Mouse (Mus musculus): Measurements from ENCODE around the gene Itgb5.
A peak's percentile ranks its signal among the peaks of the same experiment; 100 is the strongest.

Gene Itgb5

DNA sequence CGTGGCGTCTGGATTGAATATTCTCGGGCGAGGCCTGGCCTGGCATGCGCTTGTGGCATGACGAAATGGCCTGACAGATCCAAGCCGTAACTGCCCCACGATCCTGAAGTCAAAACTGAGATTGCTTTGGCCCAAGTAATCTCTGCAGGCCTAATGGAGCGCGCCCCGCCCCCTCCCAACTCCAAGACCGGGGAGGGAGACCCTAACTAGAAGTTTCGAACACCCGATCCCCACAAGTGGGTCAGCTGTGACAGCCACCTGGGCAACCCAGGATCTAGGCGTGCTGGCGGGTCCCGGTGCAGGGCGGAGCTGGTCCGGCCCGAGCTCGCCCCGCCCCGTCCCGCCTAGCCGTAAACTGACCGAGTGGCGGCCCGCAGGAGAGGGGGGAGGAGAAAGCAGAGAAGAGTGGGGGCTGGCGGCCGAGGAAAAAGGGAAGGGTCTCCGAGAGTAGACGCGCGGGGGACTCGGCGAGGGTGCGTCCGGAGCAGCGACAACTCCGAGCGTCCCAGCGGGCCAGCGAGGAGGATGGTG is at the start of gene Itgb5:
Gene Itgb5 (plus strand): TSS at position 365 of the 531 bp plus-strand sequence.
- peak; percentile 58 for DNase-seq (ENCODE audit: low spot score)

DNA sequence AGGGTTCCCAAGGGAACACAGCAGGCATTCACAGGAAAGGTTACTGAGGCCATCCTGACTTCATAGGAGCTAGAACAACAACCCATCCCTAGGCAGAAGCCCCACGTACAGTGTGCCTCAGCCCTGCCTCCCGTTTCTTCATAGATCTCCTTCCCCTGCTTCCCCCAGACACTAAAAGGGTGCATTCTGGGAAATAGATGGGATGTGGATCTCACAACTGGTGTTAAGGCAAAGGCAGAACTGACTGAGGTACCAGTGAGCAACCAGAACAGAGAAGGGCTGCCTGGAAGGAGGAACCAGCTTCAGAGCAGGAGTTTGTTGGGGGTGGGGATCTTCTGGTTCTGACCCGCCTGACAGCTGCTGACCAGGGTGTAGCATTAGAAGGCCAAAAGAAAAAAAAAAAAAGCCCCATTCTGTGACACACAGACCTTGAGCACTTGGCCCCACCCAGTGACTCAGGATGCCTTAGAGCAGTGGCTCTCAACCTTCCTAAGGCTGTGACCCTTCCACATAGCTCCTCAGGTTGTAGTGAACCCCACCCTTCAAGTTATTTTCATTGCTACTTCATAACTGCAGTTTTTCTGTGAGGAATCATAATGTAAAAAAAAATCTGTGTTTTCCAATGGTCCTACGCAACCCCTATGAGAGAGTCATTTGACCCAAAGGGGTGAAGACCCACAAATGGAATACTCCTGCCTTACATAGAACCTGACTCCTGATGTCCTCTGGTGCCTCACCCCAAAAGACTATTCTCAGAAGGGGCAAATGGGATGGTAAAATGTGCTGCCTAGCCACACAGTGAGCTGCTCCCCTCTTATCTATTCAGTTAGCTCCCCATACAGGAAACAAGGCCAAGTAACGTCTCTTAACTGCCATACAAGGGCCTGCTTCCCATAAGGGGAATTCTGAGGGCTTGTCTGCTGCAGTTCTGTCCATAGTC is 47.4 kb upstream of the Itgb5 start:
- DNase-seq (ENCODE audit: low spot score) = no peak

DNA sequence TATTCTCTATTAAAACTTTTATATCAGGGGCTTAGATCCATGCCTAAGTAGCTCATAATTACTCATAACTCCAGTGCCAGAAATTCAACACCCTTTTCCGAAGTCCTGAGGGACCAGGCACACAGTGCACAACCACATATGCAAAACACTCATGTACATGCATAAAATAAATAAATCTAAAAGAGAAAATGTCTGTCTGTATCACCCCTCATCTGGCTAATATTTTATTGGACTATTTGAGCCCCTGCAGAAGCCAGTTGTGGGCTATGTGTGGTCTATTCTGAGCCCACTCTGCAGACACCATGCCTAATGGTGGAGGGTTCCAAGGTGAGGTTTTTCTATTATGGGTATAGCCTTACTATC is 46.8 kb upstream of the Itgb5 start:
- no peak for DNase-seq (ENCODE audit: low spot score)

DNA sequence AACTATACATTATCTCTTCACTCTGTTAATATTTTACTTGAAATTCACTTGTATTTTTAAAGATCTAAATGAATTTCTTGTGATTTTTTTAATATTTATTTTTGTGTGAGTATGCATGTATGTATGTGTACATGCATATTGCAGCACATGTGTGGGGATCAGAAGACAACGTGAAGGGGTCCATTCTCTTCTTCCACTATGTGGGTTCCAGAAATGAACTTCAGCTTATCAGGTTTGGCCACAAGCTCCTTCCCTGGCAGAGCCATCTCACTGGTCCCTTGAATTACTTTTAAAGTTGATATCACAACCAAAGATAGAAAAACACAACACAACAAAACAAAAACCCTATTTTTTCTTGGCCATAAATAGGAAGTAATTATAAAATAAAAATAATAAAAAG is 44.9 kb upstream of the Itgb5 start:
- DNase-seq (ENCODE audit: low spot score) = no peak

DNA sequence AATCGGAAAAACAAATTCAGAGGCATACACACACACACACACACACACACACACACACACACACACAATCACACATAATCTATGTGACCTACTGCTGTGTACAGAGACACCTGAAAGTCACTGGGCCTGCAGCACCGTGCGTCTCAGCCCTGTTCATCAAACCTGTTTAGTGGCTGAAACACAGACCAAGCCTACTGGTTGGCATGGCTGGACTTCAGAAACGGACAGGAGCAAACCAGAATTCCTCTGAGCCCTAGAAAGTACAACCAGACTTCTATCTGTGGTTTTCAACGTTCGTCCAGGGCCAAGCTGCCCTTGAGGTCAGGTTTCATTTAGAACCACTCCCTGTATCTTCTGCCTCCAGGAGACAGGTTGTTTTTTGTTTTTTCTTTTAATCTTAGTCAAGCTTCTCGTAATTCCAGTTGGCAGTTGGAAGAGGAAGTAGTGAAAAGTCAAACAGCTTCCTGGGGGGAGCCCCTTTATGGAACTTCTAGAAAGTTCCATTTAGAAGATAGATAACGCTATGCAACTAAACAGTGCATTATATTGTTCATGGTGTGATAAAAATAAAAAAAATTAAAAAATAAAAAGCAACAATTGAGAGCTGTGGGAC is 44.3 kb upstream of the Itgb5 start:
- DNase-seq (ENCODE audit: low spot score) = no peak

DNA sequence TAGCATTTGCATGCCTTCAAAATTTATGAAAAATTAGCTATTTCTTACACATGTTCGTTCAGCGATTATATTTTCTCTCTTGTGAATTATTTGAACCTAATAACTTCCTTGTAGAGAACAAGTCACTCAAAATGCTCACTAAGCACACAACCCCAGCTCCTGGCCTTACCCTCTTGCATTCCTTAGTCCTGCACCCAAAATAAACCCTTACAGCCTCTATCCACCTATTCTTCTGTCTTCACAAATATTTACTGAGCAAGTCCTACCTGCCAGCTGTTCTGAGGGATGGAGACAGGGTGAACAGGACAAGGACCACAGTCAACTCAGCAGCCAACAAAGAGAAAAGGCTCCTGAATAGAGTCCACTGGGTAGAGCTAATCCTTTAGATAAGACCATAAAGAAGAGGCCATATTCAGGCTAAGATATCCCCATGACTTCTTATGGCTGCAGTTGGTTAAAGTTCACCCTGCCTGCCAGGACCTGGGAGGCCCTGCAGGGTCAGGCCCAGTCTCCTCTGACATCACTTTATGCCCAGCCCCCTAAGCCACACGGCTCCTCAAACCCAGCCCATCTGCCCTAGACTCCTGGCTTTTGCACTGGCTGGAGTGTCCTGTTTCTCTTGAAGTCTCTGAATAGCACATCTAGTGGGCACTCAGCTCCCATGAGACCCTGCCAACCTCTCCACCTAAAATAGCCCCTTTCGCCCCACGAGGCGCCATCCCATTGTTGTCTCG is 42.6 kb upstream of the Itgb5 start:
- no peak for DNase-seq (ENCODE audit: low spot score)

DNA sequence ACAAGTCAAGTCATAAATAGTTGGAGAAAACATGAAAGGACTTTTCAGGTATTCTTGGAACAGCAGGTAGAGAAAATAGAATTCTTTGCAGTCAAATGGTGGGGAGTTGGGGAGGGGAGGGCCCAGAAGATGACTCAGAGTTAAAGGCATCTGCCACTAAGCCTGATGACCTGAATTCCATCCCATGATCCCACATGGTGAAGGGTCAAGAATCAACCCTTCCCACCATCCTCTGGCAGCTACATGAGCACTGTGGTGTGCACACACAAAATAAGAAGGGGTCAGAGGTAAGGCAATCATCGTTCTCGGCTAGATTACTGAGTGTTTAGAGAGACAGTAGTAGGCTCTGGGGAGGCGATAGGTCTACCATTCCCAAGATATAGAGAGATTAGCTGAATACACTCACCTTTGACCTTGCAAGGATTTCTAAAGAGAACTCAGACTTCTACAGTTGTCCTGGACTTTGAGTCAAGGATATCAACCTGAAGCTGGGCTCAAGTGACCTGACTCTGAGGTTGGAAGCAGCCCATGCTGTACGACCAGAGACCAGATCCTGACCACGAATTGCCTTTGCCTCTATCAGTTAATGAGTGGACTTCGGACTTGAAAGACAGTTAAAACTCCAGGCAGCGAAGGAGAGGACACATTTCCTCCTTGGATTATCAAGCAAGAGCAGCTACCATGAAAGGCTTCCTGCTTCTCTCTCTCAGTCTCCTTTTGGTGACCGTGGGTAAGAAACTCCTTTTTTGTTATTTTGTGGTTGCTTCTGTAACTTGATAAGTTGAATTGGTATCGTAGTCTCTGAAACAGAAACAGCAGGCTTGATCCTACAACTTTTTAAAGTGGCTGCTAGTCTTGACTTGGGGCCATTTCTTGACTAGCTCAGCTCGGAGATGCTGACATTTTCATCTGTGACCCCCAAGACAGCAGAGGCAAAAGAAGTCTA is 35.3 kb upstream of the Itgb5 start, which contains the start of gene Muc13:
Gene Muc13 (plus strand): TSS at position 192 of the 946 bp plus-strand sequence.
- no peak for DNase-seq (ENCODE audit: low spot score)

DNA sequence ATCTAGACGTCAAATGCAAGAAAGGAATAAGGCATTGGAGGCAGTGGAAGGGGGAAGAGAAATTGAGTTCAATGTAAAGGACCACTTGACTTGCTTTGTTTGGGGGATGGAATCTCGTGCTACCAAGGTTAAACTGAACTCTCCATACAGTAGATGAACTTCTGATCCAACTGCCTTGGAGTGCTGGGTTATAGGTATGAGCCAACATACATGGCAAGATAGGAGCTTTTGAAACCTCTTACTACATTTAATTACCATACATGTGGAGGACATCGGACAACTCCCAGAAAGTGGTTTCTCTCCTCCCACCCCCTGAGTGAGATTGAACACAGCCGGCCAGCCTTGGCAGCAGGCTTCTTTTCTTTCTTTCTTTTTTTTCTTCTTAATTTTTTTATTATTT is 34.4 kb upstream of the Itgb5 start:
- no peak for DNase-seq (ENCODE audit: low spot score)

DNA sequence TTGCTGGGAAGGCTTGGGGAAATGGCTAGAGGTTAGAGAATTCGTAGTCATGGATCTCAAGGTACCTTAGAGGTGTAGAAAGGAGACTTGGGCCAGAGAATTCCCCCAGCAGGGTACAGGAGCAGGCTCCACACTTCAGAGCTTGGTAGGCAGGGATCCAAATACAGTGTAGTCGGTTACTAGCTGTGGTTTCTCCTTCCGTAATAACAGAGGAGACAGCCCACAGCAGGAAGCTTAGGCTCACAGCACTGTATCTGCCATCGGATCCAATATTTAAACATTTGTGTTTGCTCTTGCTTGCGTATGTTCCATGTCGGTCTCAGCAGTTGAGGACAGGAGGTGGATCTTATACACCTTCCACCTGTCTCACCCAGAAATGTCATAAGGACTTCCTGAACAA is 33.6 kb upstream of the Itgb5 start:
- DNase-seq (ENCODE audit: low spot score) = no peak

DNA sequence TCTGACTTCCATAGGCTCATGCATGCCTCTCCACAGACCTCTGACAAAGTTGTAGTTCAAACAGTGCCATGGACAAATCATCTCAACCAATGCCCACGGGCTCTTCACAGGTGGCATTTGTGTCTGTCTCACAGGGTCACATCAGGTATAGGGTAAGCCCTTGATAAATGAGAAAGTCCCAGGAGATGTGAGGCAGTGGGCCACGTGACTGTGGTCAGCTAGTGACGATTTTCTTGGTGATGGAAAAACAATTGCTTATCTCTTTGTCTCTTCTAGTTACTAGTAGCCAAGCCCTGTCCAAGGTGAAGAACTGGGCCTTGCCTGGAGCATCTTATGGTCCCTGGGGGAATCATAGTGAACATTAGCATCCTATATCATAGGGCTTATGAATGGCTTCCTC is 32.7 kb upstream of the Itgb5 start:
- DNase-seq (ENCODE audit: low spot score) = no peak

DNA sequence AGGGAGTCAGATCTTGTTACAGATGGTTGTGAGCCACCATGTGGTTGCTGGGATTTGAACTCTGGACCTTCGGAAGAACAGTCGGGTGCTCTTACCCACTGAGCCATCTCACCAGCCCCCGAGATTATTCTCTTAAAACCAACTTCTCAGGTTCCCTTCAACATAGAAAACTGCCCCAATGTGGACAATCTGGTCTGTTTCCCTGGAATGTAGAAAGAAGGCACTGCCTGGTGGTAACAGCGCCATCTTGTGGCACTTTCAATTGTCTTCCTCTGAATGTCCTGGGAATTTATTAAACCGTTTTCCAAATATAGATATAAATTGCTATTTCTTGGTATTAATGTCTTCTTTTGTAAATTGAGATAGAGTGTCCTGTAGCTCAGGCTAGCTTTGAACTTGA is 31.6 kb upstream of the Itgb5 start:
- DNase-seq (ENCODE audit: low spot score) = peak; percentile 67

DNA sequence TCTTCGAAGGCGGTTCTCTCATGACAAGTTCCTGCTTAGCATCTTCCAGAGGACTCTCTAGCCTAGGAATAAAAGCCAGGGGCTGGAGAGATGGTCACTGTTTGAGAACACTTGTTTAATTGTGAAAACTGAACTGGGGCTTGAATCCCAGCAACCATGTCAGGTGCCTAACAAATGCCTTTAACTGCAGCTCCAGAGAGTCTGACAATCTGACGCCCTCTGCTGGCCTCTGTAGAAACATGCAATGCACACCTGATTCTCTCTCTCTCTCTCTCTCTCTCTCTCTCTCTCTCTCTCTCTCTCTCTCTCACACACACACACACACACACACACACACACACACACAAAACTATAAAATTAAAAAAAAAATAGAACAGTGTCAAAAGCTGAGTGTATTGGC is 19.5 kb upstream of the Itgb5 start:
- DNase-seq (ENCODE audit: low spot score) = no peak

DNA sequence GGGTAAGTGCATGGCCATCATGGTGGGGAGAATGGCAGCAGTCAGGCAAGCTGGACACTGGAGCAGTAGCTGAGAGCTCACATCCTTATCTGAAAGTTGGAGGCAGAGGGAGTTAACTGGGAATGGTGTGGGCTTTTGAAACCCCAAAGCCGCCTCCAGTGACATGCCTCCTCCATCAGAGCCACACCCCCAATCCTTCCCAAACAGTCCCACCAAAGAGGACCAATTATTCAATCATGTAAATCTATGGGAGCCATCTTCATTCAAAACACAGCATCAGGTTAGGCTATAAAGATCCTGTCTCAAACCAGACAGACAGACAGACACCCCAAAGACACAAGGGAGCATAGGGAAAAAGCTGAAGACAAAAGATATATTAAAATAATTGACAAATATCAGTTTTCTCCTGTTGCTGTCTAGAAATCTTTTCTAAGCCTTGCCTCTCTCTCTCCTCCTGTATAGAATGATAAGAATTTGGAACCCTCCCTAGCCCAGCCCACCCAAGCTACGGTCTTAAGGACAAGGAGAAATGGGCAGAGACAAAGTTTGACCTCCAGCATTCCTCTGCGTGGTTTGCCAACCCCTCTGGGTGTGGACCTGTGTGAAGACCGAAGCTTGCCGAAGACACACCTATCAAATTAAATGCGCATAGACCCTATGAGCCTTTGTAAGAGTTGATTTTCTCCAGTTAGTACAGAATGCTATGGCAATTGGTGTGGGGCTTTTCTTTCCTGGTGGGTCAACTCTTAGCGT is 10.9 kb upstream of the Itgb5 start:
- DNase-seq (ENCODE audit: low spot score) = no peak

DNA sequence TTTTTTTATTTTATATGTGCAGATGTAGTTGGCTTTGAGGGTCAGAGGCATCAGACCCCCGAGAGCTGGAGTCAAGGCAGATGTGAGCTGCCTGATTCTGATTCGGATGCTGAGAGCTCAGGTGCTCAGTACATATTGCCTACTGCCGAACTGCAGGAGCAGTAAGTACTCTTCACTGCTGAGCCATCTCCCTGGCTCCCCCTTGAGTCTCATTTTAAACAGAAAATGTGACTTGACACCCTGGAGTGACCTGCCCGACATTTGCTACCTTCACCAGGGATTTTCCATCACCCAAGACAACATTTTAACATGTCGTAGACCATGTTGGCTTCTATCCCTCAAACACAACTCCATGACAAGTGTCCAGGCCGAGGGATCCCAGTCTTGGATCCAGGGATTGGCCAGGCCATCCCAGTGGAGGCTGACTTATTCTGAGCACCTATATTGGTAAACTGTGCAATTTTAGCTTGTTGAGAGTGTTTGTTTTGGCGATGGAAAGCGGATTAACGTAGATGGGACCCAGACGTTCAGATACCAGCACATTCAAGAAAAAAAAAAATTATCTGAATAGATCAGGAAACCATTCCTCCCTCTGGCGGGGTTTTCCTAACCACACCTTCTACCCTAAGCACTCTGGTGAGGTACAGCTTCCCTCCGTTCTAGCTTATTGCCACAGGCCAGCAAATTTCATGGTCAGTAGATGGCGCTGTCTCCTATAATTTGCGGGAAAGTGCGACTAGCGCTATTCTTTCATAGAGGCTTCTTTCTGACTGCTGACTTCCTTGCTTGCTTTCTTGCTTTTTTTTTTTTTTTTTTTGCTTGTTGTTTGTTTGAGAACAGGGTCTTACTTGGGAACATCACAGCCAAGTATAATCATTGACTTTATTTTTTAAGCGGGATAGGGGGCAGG is 8.9 kb upstream of the Itgb5 start:
- peak; percentile 89 for DNase-seq (ENCODE audit: low spot score)

DNA sequence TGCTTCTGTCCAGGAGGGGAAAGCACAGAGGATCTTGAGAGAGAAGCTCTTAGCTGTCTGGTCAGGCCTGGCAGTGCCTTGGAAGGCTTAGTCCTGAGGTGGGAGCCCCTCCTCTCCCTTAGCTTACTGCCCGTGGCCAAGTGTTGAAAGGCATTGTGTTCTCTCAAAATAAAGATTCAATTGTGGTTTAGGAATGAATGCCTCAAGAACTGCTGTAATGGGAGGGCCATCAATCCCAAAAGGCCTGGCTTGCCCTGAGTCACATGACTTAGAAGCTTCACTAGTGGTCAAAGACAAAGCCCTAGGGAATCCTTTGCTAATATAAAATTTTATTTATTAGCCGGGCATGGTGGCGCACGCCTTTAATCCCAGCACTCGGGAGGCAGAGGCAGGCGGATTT is 4.9 kb upstream of the Itgb5 start:
- DNase-seq (ENCODE audit: low spot score) = no peak

DNA sequence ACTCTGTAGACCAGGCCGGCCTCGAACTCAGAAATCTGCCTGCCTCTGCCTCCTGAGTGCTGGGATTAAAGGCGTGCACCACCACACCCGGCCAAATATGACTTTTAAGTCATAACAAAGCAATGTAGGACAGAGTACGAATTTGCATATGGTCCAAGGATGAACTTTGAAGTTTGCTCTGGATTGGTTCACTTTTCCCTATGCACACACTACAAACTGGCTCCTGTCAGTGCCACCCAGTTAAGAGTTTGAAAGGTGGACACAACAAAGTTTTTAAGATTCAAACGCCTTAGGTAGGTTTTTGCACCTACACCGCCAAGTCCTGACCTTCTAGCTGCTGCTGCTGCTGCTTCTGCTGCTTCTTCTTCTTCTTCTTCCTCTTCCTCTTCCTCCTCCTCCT is 969 bp upstream of the Itgb5 start:
- no peak for DNase-seq (ENCODE audit: low spot score)

DNA sequence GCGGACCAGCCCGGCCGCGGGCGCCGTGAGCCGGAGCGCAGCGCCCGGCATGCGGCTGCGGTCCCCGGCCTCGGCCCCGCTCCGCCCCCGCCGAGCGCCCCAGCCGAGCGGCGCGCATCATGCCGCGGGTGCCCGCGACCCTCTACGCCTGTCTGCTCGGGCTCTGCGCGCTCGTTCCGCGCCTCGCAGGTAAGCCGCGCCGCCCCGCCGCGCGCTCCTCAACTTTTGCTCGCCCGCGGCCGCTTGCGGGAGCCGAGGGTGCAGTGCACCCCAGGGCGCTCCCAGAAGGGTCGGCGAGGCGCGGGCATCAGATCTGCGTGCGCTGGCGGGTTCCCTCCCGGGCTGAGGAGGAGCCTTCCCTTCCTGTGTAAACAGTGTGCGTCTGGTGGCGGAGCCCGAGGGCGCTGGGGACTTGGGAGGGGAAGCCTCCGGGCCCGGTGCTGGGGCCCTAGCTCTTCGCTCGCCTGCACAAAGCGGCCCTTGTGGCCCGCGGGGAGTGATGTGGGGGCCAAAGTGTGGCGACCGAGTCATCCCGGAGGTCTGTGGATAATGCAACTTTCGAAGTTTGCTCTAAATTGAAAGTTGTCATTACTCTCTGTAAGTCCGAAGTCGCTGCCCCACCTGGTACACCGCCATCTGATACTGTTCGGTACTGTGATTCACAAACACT is 512 bp downstream of the Itgb5 start:
- peak; percentile 39 for DNase-seq (ENCODE audit: low spot score)

DNA sequence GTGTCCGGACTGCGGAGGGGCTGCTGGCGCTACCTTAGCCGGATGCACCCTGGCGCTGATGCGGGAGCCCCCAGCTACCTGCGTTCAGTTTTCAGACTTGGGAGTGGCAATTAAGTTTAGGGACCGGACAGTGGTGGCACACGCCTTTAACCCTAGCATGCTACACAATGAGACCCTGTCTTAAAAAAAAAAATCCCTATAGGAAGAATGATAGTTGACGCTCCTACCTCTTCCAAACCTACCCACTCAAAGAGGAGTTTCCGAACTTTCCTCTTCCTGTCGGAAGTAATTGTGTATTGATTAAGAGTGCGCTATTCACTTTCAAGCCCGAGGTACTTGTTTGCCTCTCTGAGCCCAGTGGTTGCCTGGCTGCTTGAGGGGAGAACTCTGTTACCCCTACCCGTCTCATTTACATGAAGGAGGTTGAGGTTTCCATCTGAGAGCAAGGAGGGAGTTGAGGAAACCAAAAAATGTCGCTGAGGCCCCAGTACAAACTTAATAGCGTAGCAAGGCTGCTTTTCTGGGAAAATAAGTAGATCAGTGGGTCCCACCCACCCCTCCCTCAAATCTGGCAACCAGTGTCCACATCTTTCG is 1.1 kb downstream of the Itgb5 start:
- DNase-seq (ENCODE audit: low spot score) = no peak

DNA sequence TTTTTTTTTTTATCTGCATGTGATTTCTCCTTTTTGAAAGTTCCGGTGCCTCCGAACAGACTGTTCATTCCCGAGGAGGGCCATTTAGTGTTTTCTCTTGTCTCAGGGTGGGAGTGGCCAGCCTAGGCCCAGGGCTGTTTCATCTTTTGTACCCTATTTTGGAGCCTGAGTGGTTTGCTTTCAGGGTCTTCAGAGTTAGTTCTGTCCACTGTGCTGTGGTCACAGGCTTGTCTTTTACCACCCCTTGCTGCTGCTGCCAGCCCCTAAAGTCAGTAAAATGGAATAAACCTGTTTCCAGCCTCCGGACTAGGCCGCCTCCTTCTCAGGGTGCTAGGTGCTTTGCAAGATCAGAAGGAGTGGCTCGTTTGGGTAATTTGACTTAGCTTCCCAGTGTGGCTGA is 2.6 kb downstream of the Itgb5 start:
- no peak for DNase-seq (ENCODE audit: low spot score)
